Mouse (Mus musculus) mouse embryonic stem cell (cell line): Measurements from ENCODE around the gene Dnmt3a.

Experiments
- in situ Hi-C, 2 experiments: fragments of 300-500 bp; cut with MboI; formaldehyde crosslinking; loops; 1 replicate in 1 of 2; 3 replicates in 1 of 2; pipeline ENCODE4 v1.14.3; 2019 to 2020; ENCODE audit warnings: low sequenced_read_pairs in 2 of 2, low pct_unique_long_range_greater_than_20kb in 1 of 2, mixed read lengths in 1 of 2; ENCODE audit not compliant: unreplicated experiment in 1 of 2

Dnmt3a gene

DNA sequence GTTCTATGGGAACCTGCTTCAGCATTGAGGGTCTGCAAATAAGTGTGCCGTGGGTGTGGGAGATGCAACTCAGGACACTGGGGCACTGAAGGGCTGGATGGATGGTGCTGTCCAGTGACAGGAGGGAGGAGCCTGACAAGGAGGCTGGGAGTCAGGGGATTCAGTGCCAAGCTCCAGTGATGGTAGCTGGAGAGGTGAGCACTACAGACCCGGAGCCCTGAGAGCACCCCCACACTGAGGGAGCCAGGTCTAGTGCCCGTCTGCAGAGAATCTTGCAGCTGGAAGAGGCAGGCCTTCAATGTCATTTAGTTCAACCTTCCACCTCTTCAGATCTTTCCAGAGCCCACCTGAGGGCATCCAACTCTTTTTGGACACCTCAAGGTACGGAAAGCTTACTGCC lies at the start of gene Dnmt3a:
Gene Dnmt3a, plus strand, starts transcription at position 156 of the 400 bp plus-strand sequence.
- in situ Hi-C loops, result no loop called here

DNA sequence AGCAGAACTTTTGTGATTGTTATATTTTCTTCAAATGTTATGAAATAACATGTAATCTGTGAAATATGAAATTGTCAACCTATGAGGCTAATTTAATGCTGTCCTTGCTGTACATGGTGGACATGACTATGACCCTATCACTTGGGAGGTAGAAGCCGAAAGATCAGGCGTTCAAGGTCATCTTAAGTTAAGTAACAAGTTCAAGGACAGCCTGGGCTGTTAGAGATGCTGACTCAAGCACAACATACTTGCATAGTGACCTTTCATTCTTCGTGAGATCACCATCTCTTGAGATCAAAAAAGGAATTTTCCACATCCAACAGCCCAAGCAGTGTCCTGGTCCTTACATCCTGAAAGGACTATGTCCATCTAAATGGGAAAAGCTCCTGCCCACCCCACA lies 49.6 kb upstream of the Dnmt3a start:
- in situ Hi-C loops, result no loop called here

DNA sequence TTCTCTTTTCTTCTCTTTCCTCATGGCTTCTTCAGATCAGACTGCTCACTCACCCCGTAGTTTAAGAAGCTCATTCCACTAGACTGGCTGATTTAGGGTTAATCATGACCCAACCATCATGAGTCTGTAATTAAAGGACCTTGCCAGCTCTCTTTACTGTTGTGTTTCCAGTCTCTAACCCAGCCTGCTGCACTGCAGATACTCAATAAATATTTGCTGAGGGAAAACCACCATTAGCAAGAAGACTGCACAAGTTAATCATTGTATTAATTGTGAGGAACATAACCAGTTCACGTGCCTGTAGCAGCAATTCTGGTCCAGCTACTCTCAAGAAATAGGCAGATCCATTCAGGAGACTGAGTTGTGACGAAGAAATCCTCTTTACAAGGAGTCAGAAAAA lies 47.7 kb upstream of the Dnmt3a start:
- in situ Hi-C loops, result no loop called here

DNA sequence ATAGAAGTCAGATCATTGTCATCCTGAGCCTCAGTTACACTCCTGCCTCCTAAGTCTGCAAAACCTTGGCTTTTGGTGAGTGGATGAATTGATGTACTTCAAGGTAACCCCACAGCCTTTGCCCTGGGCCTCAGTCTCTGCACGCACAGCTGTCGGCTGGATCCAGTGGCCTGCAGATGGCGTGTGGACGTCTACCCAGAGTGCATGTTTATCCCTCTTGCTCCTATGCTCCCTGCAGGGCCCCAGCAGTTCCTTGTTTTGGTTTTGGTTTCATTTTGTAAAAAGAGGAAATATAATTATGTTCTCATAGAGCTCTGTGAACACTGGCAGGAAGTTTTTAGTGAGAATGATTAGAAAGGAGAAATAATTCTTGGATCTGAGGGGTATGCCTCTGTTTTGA lies 46.4 kb upstream of the Dnmt3a start:
- in situ Hi-C loops, result no loop called here

DNA sequence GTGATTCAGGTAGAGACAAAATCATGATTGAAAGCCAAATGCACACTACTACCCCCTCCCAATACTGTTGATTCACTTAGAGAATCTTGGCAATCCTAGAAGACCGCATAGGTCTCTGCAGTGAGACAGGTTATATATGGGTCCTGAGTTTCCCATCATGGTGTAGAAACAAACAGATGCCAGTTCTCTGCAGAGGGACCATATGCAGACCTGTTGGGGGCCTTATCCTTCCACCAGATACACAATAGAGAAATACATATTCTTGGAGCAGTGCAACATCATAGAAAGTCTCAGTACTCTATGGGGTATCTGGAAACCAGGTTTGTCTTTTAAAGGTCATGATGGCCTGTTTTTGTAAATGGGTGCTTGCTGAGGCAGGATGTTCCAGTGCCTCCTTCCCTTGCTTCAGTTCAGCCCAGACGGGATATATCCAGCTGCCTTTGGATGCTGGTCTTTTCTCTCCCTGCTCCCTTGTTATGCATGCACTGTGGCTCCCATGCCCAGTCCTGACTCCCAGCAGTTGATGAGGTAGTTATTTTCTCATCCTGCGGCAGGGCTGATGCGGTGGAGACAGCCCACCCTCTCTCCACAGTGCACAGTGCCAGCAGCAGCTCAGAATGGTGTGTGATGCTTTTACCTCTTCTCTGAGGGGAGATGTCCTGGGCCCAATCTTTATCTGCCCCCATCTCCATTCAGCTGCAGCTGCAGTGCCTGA lies 44.8 kb upstream of the Dnmt3a start:
- in situ Hi-C loops, result no loop called here

DNA sequence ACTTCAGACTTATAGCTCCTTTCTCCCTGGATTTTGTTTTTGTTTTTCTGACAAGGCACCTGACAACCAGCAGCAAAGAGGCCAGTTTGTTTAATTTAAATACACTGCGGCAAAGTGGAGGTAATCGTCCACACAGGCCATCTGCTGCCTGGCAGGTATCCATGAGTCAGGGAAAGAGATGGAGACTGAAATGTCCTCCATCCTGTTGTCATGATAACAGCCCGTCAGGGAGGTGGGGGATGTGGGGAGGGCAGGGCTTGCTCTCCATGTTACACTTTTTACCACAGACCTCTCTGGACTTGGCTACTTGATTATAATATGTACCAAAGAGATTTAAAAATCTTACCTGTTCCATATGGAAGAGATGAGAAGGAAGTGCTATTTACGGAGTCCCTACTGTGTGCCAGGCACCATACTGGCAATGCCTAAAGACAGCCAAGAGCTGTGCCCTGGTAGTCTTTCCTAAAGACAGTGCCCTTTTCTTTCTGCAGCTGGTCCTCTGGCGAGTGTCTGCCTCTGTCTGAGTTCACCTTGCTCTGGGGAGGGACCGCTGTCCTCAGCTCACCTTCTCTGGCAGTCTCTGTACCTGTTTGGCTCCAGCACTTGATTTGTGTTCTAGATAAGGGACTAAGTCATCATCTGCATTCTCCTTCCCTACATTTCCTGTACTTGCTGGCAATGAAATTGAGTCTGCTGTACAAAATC lies 44.1 kb upstream of the Dnmt3a start:
- in situ Hi-C loops, result no loop called here

DNA sequence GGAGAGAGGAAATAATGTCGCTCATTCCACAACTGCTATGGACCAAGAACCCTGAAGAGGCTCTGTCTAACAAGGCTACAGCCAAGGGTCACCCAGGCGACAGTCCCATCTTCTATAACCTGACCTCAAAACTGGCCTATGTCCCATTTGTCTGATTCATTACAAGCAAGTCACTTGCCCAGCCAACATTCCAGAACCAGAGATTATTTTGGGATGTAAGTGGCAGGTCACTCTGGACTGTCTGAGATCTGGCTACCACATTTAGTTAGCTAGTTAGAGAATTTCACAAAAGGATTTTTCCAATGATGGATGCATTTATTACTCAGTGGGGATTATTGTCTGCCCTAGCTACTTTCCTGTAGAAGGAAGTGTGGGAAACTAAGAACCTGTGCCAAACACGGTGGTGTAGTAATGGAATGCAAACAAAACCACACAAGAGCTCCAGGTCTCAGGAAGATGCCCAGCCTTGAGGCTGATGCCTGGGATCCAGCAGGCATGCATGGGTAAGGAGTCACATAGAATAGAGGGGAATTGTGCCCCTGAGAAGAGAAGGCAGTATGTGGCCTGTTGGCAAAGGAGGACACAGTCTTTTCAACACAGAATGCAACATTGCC lies 41.5 kb upstream of the Dnmt3a start:
- in situ Hi-C loops, result no loop called here

DNA sequence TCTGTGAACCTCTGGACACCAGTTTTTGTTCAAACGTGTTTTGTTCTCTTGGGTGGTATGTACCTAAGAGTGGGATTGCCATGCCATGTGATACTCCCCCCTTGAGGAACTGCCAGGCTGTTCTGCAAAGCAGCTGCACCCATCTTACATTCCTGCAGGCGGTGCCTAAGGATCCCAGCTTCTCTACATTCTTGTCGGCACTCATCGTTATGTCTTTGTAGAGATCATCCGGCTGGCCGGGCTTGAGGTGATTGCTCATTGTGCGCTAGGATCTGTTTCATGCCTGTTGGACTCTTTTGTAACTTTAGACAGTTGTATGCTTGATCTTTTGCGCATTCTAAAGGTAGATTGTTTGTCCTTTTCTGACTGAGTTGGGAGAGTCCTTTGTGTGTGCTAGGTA lies 38.4 kb upstream of the Dnmt3a start:
- in situ Hi-C loops, result no loop called here

DNA sequence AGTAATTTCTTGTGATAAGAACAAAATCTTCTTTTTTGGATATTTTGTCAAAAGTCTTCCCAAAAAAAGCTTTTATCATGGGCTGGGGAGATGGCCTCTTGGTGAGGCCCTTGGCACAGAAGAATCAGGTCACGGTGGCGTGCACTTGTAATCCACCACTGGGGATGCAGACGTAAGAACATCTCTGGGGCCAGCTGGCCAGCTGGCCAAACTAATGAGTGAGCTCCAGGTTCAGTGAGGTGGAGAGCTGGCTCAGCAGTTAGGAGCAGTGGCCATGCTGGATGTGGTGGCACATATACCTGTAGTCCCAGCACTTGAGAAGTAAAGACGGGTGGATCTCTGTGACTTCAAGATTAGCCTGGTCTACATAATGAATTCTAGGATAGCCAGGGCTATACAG lies 37.4 kb upstream of the Dnmt3a start:
- in situ Hi-C loops, result no loop called here

DNA sequence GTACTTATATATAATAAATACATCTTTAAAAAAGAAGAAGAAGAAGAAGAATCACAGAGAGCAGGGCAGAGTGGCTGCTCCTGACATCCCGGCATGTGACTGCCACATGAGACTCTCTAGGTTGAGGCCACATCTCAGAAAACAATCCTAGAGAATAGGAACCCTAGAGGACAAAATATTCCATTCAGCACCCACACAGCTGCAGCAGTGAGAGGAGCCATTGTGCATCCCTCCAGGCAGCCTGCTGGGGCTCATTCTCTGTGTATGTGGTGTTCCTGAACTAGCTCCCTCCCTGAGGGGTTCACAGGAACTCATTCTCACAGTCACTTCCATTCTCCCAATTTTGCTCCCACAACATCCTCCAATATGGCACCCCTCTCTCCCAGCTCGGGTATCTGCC lies 35.3 kb upstream of the Dnmt3a start:
- in situ Hi-C loops, result no loop called here

DNA sequence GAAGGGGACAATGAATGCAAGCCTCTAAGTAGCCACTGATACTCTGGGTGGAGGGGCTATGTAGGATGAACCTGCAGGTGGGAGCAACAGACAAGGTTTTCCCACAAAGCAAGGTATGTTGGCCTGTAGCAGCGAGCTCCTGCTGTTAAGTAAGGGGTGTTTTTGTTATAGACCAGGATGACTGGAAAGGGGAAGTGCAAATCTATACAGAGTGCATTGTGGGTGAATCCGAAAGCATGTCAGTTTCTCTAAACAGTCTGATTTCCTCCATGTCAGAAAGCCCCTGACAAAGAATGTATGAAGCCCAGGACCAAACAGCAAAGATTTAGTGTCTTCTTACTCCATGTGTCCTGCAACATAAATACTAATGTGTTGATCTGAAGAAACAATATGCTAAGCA lies 34.7 kb upstream of the Dnmt3a start:
- in situ Hi-C loops, result no loop called here

DNA sequence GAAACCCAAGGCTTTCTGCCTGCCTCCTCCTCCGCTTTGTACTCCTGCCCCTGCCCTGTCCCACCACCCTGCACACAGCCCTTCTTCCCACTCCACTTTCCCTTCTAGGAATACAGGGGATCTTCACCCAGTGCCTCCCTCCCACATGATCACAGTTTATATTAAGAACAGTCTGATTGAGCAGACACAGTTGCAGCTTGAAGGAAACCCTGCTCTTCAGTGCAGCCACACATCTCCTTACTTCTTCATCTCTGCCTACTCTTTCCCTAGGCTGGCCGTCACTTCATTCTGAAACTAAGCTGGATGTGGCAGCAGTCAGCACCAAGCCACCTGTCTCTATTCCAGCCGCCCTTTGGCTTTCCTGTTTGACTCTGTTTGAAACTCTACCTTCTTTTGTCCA lies 32.2 kb upstream of the Dnmt3a start:
- in situ Hi-C loops, result no loop called here

DNA sequence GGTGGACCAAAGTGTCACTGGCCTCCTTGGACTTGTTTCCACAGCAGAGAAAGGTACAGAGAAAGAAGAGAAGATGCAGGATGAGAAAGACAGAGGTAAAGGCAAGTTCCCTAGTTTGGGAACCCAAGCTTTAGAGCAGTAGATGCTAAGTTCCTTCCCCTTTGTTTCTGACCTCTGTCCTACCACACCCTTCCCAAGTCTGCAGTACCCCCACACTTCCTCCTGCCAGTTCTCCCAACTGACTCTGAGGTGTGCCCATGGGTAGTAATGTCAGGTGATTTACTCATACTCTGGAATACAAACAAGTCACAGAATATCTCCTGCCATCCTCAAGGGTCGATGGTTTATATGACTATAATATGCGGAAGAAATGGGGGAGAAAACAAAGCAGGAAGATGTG lies 29.8 kb upstream of the Dnmt3a start:
- in situ Hi-C loops, result no loop called here

DNA sequence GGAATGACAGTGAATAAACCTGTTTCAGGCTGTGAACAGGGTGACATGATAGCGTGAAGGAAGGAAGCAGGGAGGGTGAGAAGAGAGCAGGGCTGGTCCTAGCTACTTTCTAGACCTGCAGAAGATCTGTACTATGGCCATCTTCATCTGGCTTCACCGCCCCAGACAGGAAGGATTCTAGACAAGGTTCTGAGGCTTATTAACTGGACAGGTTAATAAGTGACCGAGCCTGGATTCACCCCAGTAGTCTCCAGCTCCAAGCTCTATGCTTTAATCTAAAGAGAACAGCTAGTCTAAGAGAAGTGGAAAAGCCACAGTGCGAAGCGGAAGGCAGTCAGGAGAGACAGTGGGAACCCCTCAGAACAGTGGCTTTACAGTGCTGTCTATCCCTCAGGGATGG lies 28.1 kb upstream of the Dnmt3a start:
- in situ Hi-C loops, result no loop called here

DNA sequence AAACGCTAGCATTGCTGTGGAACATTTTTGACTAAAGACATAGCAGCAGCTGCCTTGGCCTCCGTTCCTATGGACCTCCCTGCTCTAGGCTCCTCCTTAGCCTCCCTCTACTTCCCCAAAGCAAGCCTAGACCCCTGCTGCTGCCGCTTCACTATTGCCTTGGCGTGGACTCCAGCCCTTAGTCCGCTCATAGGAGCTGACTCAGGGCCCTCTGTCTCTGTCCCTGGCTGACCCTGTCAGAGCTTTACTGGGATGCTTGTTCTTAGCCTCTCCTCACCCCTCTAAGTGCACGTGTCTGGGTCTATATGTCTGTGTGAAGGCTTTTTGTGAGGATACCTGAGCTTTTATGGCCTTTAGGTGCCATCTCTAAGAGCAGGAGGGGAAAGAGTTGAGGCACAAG lies 27.5 kb upstream of the Dnmt3a start:
- in situ Hi-C loops, result no loop called here

DNA sequence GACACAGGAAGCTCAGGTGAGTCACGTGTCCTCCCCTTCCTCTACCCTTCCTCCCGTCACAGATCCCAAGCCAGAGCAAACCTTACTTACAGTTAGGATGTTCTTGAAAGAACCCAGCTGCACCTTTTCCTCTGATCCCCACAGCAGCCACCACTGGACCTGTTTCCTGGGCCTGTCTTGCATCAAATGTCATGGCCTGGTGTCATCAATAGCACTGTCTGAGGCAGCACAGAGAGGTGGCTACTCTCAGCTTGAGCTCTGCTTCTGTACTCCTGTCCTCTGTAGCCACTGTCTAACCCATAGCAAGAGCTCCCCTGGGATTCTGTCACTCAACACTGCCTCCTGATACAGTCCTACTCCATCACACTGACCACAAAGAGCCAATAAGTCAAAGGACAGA lies 26.2 kb upstream of the Dnmt3a start:
- in situ Hi-C loops, result no loop called here

DNA sequence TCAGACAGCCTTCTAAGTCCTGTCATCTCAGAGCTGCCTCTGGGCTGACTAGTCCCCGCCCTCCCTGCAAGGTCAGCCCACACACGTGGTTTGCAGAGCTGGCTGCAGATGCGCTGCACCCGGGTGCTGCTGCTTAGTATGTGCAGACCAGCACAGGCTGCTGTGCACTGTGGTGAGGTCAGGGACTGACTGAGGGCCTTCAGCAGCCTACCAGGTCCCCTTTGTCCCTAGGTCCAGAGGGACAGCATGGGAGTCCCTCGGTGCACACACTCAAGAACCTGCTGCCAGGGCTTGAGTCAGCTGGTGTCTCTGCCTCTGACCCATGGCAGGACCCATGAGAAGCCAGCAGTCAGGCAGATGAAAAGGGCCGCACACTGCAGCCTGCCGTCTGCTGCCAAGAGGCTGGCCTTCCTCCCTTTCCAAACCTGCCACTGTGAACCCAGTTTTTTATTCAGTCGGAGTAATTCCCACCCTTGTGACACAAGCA lies 25.4 kb upstream of the Dnmt3a start:
- in situ Hi-C loops, result no loop called here

DNA sequence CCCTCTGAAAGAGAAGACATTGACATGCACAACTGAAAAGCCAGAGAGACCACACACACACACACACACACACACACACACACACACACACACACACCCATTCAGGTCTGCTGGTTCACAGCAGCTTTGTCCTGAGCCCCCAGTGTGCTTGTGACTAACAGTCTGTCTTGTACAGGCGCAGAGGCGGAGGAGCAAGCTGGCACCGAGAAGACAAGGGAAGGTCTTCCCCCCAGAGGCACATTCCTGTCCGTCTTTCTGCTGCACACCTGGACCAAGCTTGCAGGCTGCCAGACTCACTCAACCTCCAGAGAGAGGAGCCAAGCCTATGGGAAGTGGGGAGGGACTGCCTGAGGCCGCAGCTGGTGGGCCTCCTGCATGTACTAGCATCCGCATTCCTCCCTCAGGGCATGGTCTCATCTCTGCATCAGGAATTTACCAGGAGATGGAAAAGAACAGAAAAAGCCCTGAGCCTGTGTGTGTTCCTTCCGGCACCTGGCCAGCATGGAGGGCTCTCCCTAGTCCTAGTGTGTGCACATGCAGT lies 24.8 kb upstream of the Dnmt3a start:
- in situ Hi-C loops, result no loop called here

DNA sequence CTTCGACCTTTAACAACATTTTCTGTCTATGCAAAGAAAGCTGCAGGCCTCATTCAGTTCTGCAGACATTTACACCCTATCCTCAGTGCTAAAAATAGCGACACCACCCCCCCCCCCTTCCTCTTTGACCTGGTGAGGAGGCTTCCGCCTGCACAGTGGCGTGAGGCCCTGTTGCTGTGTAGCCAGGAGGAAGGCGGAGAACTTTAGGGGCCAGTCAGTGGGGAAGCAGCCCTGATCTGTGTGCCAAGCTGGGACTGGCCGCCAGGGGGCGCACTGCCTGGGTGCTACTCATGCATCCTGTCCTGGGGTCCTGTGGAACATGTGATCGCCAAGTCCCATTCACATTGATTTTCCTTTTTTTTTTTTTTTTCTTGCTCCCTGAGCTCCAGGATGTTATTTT lies 24.3 kb upstream of the Dnmt3a start:
- in situ Hi-C loops, result no loop called here
